Mouse (Mus musculus) cerebellum, adult 2 months (tissue): ENCODE measurements around the gene Slc24a3.

Experiments used
- CTCF ChIP-seq: fragments of 200-500 bp; IDR thresholded peaks from 2 replicates; pipeline ENCODE4 v1.5.1; 2011; ENCODE audit warnings: low read depth, mild to moderate bottlenecking, control low read depth, low read length, moderate library complexity, borderline replicate concordance; ENCODE audit not compliant: insufficient read depth
- POLR2A ChIP-seq: fragments of 200-500 bp; IDR thresholded peaks from 2 replicates; pipeline ENCODE4 v1.6.1; 2011; ENCODE audit warnings: low read length, control low read depth, borderline replicate concordance; ENCODE audit not compliant: insufficient read depth

GRCm38 (mm10) chr2:145401996-145402395, 234.4 kb downstream of the Slc24a3 start:
- no peak for TF ChIP-seq CTCF
- TF ChIP-seq POLR2A = no peak
